Mouse (Mus musculus) telencephalon, adult 2 months (tissue): ENCODE data around the gene Glb1.
"Not testable (repeated sequence)": the region's sequence is repeated elsewhere in the genome, so short reads cannot be mapped to it uniquely, and the experiment has no call there.

Experiments used
- DNase-seq: peaks from one replicate; pipeline ENCODE4 v3.0.0-alpha.2; 2011; ENCODE audit warnings: low read depth, low spot score

The Glb1 gene

DNA sequence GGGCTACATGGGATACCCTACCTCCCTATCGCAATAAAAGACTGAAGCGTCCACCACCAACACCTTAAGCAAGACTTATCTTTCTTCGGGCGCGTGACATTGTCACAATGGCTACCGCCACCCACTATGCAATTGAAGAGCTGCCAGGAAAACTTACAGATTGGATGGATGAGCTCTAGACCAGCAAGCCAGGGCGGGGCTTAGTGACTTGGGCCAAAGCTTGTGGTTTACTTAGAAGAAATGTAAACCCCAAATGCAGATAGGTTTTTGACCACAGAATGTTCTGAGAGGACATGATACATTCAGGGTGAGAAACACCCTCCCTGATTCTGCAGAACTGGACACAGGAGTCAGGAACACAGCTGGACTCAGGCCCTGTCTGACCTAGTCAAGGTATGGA, 100.2 kb downstream of the Glb1 start:
- DNase-seq = no peak

DNA sequence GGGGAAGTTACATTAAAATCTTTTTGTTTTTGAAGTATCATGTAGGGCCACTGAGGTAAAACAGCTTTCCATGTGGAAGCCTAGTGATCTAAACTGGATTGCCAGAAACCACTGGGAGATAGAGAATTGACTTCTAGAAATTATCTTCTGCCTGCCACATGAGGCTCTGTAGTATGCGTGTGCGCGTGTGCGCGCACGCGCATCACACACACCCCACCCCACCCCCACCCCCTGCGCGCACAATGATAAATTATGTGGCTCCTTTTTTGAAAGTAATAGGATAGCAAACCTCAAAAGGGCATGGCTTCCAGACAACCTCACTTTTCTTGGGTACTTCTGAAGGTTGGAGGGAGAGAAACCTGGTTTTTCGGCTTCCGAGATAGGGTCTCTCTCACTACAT, 101.0 kb downstream of the Glb1 start:
- no peak for DNase-seq

DNA sequence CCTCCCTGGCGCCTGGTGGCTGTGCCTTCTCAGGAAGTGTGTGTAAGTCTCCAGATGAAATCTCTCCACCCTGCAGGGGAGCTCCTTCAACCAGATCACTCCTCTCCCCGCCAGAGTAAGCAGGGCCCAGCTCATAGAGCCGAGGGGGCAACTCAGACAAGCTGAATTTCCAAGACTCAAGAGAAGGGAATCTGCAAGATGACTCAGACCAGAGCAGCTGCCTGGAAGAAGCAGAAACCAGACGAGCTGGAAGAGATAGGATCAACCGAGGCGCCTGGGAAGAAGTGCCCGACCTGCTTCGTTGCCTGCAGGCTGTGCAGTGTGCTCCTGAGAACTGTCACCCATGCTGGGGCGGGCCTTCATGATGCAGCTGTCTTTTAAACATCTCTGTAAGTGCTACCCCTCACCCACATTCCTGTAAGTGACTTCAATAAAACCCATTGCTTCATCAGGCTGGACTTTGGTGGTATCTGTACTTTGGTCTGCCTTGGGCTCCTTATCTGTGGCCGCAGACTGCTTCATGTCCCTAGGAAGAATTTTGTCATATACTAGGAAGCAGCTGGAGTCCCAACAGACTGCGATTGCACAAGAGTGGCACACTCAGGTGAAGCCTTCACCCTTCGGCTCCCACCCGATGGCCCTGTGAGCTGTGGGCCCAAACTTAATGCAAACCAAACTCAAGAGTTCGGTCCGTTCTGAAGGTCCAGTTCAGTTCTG, 102.0 kb downstream of the Glb1 start:
- no peak for DNase-seq

DNA sequence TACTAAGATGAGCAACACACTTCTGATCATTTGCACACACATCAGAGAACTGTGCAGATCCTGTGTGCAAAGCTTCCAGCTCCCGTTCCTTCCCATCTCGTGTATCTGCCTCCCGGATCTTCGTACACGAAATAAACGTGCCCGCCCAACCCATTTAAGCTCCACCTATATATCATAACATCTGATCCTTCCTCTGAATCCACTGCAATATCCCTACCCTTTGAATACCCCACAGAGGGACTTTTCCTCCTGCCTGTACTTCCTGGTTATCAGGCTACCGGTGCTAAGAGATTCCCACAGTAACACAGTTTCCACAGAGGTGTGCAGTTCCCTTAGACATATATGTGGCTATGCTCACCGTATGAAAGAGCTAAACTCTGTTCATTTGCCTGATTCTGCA, 103.9 kb downstream of the Glb1 start, which contains the start of gene Ccr4:
Ccr4 (minus strand) TSS at position 101 of the 400 bp plus-strand sequence.
- no peak for DNase-seq

DNA sequence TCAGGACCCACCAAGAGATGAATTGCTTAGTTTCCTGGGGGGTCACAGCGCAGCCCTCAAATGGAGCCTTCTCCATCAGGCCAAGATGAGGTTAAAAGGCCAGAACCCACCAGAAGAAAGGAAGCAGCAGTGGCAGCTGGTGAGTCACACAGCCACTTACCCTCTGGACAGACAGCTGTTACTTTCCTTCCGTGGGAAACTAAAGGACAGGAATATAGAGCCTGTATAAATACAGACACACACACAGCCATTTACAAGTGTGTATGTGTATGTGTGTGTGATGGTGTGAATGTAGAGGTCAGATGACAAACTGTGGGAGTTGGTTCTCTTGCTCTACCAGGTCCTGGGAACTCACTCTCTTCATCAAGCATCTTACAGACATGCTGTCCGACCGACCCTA, 105.7 kb downstream of the Glb1 start:
- no peak for DNase-seq

DNA sequence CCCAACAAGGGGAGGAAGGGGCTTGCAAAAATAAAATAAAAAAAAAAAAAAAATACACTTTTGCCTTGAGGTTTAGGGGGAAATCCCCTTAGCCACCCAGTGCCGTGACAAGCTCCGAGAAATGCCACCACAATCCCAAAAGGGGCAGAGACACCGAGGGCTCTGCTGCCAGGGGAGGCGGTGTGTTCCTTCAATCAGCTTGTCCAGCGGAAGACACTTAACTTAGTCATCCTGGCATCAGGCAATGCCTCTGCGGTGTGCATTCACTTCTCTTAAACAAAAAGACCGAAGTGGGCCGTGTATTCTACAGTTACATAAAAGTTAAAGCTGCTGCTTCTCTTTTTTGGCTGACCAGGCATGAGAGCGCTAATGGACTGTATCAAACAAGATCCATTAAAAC, 106.5 kb downstream of the Glb1 start:
- DNase-seq = no peak

DNA sequence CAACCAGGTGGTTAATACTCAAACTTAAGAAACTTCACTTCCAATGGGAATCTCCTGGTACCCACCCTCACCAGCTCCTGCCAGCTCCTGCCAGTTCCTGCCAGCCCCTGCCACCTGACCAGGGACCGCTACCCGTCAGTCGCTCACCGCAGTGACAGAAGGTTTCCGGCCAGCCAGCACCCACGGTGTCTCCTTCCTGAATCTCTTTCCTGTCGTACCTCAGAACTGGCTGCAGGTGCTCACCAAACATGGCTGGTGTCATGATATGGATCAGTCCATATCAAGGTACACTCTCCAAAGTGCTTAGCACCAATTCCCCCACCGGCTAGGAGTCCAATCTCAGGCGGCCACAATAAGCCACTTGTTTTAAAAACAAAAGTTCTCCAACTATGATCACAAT, 108.9 kb downstream of the Glb1 start:
- no peak for DNase-seq

DNA sequence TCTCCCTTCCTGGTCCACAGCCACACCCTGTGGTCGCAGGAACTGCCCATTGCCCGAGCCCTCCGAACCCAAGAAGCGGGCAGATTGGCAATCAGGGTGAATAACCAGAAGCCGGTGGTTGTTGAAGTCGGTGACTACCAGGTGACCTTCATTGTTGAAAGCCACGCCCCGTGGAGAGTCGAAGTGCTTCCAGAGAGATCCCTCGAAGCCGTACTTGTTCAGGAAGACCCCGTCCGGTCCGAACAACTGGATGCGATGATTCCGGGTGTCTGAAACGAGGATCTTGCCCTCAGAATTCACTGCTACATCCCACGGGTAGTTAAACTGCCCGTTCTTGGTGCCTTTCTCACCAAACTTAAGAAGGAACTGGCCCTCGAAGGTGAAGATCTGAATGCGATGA, 112.0 kb downstream of the Glb1 start:
- DNase-seq = no peak

DNA sequence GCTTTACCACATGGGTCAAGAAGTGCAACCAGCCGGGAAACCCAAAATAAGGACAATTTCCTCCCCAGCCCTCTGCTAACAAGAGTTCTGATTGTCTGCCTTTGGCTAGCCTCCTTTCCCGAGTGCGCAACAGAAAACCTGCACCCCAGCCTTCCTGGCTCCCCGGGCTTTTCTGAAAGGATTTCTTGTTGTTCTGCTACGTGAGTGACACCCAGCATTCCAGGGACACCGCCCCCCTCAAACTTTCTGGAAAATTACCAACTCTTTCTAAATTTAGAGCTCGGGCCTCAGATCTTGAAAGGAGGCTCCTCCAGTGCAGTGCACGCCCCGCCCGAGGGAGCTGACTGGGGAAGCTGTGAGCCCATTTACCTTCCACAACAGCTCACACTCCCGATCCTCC, 114.5 kb downstream of the Glb1 start, which contains the start of gene C130032M10Rik:
C130032M10Rik (plus strand) TSS at position 334 of the 400 bp plus-strand sequence.
- DNase-seq = no peak

DNA sequence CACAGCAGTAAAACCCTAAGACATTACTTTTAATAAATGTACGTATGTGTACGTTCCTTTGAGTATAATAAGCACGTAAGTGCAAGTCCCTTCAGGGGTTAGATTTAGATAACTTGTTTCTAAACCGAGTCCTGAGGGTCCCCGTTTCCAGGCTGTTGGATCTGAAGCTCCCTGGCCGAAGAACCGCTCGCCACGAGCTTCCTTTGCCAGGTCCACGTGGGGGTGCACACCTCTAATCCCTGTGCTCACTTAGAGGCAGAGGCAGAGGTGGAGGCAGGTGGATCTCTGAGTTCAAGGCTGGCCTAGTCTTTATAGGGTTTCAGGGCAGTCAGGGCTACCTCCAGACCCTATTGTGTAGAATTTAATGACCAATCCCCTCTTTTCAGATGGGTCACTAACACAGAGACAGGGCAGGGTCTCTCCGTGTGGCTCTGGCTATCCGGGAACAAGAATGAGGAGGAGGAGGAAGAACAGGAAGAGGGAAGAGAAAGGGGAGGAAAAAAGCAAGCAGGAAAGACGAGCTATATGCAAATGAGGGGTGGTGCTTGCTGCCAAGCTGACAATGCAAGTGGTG, 117.1 kb downstream of the Glb1 start:
- no peak for DNase-seq

DNA sequence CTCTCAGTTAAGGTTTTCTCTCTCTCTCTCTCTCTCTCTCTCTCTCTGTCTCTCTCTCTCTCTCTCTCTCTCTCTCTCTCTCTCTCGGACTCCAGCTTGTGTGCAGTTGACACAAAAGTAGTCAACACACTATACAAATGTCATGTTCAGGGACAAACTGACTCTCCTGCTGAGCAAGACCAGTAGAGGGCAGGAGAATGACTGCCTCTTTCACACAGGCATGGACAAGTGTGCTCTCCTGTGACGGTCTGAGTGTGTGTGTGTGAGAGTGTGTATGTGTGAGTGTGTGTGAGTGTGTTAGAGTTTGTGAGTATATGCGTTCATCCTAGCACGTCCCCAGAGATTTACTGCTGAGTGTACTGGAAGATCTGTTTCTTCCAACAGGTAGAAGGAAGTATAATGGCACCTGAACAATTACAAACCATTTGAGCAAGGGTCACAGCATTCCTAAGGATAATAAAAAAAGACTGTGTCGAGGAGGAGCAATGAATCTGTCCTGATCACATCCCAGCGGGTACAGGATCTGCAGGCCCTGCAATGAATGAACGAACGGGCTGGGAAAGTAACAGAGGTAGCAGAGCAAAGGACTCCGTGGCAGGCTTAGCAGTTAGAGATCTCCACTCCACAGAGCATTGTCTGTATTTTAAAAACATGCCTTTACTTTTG, 118.1 kb downstream of the Glb1 start:
- no peak for DNase-seq

DNA sequence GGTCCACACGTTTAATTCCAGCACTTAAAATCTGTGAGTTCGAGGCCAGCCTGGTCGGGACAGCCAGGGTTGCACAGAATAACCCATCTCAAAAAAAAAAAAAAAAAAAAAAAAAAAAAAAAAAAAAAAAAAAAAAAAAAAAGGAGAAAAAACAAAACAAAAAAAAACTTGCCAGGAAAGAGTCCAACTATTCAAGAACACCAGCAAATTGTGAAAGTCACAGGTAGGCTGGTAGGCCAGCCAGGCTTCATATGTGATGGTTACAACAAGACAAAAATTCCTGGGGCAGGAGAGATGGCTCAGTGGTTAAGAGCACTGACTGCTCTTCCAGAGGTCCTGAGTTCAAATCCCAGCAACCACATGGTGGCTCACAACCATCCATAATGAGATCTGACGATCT, 119.7 kb downstream of the Glb1 start:
- DNase-seq = not testable (repeated sequence)

DNA sequence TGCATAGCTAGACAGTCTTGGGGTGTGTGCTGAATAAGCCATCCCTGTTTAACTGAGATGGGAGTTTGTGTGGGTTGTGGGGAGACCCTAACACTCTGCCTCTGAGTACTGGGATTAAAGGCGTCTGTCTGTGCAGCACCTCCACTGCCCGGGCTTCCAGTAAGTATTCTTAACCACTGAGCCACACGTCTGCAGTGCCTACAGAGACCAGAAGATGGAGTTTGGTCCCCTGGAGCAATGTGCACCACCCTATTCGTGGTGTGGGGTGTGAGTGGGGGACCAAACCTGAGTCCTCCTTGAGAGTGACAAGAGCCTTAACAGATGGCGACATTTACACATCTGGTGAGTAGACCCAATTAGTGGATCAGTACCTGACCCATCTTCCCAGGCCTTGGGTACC, 121.2 kb downstream of the Glb1 start:
- no peak for DNase-seq

DNA sequence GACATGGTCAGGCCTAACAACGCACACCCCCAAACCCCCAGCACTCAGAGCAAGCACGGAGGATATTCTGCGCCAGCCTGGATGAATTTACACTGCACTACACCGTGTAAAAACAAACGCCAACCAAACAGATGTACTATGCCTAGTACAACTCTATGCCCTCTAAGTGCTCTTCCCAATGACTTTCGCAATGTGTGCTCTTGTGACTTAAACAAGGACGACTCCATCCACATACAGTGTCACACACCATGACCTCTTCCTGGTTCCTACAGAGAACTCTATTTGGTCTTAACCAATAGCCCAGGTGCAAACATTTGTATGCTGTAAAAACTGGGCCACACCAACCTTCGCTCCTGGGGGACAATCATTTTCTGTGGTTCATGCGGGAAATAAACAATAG, 121.6 kb downstream of the Glb1 start:
- no peak for DNase-seq
